Mouse (Mus musculus): ENCODE results near the gene Zbtb17.

GRCm38 (mm10) chr4:141398545-141398944, 45.9 kb upstream of the Zbtb17 start, which contains the start of gene Clcnka:
- no peak for TF ChIP-seq EP300 (IDR thresholded peaks at IDR 0.05; ENCODE audit: insufficient read depth, low read depth, low read length)
- no peak for TF ChIP-seq CTCF (IDR thresholded peaks at IDR 0.05; ENCODE audit: low read depth, low read length)

All from ES-Bruce4 (cell line).